Mouse (Mus musculus) heart, adult 8-10 months (tissue): ENCODE results near the gene Taar3. TPM values are rescaled to one million over a fixed set of nuclear protein-coding genes. Genes with fewer than 3 reads are reported as not detected.

Experiments
- DNase-seq: peaks from one replicate; pipeline ENCODE4 v3.0.0; 2022; ENCODE audit warnings: low spot score
- total RNA-seq, 4 experiments: library from RNA; stranded (reverse); gene quantifications; 2 replicates each; pipeline ENCODE4 v1.2.4; 2022

Taar3 gene
- total RNA-seq, 4 experiments from 2014 or later: not detected

DNA sequence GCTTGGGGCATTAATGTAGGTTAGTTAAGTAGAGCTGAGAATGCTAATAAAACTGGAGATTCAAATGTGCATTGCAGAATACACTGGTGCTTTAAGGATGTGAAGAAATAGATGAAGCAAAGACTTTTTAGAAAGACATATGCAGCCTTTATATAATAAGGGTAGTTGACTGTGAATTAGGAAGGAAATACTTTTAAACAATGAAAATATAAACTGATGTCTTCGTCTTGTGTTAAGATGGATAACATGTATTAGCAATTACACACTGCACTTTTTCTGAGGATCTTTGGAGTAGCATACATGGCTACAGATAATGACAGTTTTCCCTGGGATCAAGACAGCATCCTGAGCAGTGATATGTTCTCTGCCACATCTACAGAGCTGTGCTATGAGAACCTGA is 50.3 kb downstream of the Taar3 start, which contains the start of gene Taar7b:
TSS of gene Taar7b (plus strand) at position 301 of the 400 bp plus-strand sequence.
- DNase-seq: no peak

Other genes starting within 250 kb of the Taar3 start
- 100 to 1,000 TPM; 143 to 253 (median 212) TPM for gene Rps12, start 162.3 kb upstream of the Taar3 start, total RNA-seq
- 10 to 100 TPM in 1 of 4 experiments, 1 to 10 TPM in 3; 6.2 to 10.7 (median 7.9) TPM for gene Slc18b1, start 152.6 kb upstream of the Taar3 start, total RNA-seq
- gene Vnn3, start 98.1 kb upstream of the Taar3 start, total RNA-seq: under 1 TPM in 3 of 4 experiments, not detected in 1; 0.12 to 0.34 (median 0.16) TPM
- gene Vnn1, start 54.9 kb upstream of the Taar3 start, total RNA-seq: under 1 TPM; 0.25 to 0.72 (median 0.35) TPM
- gene Taar1, start 29.2 kb upstream of the Taar3 start, total RNA-seq: not detected
- not detected for gene Taar2, start 11.0 kb upstream of the Taar3 start, total RNA-seq
- gene Taar4, start 10.9 kb downstream of the Taar3 start, total RNA-seq: not detected
- gene Taar5, start 21.1 kb downstream of the Taar3 start, total RNA-seq: not detected
- not detected for gene Taar6, start 36.1 kb downstream of the Taar3 start, total RNA-seq
- gene Taar7a, start 43.9 kb downstream of the Taar3 start, total RNA-seq: not detected
- gene Taar7b, start 50.4 kb downstream of the Taar3 start, total RNA-seq: not detected
- not detected for gene Taar7d, start 77.7 kb downstream of the Taar3 start, total RNA-seq
- gene Taar7e, start 88.1 kb downstream of the Taar3 start, total RNA-seq: not detected
- not detected for gene Taar7f, start 100.0 kb downstream of the Taar3 start, total RNA-seq
- gene Taar8a, start 126.9 kb downstream of the Taar3 start, total RNA-seq: not detected
- gene Taar8b, start 142.7 kb downstream of the Taar3 start, total RNA-seq: not detected
- not detected for gene Taar8c, start 152.4 kb downstream of the Taar3 start, total RNA-seq
- not detected for gene Taar9, start 160.0 kb downstream of the Taar3 start, total RNA-seq
- gene Stx7, start 199.7 kb downstream of the Taar3 start, total RNA-seq: 10 to 100 TPM; 41.3 to 54.2 (median 48.0) TPM